Mouse (Mus musculus): ENCODE results near the gene Wnt3. TPM values are rescaled to one million over a fixed set of nuclear protein-coding genes. Genes with fewer than 3 reads are reported as not detected.
A peak's percentile ranks its signal among the peaks of the same experiment; 100 is the strongest.

The Wnt3 gene
- polyA plus RNA-seq, 1 experiment from 2014 or later = 5.3 TPM

DNA sequence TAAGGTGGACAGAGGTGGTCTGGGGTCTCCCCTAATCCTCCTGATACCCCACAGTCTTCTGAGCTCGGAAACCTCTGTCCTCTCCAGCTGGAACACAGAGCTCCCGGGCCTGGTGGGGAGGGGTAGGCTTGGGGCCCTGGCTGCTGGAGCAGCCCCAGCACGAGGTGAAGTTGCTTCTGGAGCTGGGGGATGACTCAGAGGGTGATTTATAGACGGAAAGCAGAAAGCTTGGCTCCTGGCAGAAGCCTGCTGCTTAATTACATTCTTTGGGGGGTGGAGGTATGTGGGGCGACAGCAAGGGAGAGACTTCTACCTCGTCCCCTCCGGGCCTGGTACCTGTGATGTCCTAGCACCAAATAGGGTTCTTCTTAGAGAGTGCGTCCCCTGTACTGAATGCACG is 6.2 kb downstream of the Wnt3 start:
- Histone ChIP-seq H3K27ac (replicated peaks; ENCODE audit: low read depth, low read length) (no peak overlapping the region), H3K4me3 (ENCODE audit: low read depth, low read length) (no peak overlapping the region), H3K9me3 (replicated peaks; ENCODE audit: control insufficient read depth, low read length) (no peaks in the 10 kb centered on the region), H3K27me3 (ENCODE audit: control insufficient read depth, insufficient read depth, low read length) (peaks cover 16% of the 10 kb centered on the region), H3K4me1 (ENCODE audit: control insufficient read depth, insufficient read depth, low read length) (no peaks in the 10 kb centered on the region), H3K36me3 (replicated peaks; ENCODE audit: control insufficient read depth, insufficient read depth, low read depth, low read length) (no peaks in the 10 kb centered on the region), H3K4me2 (ENCODE audit: low read depth, low read length) (no peak overlapping the region), H3K9ac (replicated peaks; ENCODE audit: low read length) (no peak overlapping the region)
- DNase-seq (ENCODE audit: low spot score) (no peak), ATAC-seq (replicated peaks; ENCODE audit: insufficient number of reproducible peaks, low FRiP score, low TSS enrichment, low read depth) (no peak)
- WGBS = 71% methylated on average over 9 of the region's 9 CpGs

- ATAC-seq (replicated peaks; ENCODE audit: insufficient number of reproducible peaks, low FRiP score, low TSS enrichment, low read depth) (no peak), DNase-seq (ENCODE audit: low spot score) (no peak)
- H3K36me3 ChIP-seq (replicated peaks; ENCODE audit: control insufficient read depth, insufficient read depth, low read depth, low read length) = no peaks in the 10 kb centered on the region
- no peak overlapping the region for H3K4me2 ChIP-seq (ENCODE audit: low read depth, low read length)
- H3K27ac ChIP-seq (replicated peaks; ENCODE audit: low read depth, low read length) = no peak overlapping the region
- H3K4me1 ChIP-seq (ENCODE audit: control insufficient read depth, insufficient read depth, low read length) = no peaks in the 10 kb centered on the region
- H3K9me3 ChIP-seq (replicated peaks; ENCODE audit: control insufficient read depth, low read length) = no peaks in the 10 kb centered on the region
- H3K4me3 ChIP-seq (ENCODE audit: low read depth, low read length) = no peak overlapping the region
- 79% methylated on average over 5 of the region's 5 CpGs for WGBS
- peaks cover 6% of the 10 kb centered on the region for H3K27me3 ChIP-seq (ENCODE audit: control insufficient read depth, insufficient read depth, low read length)
- H3K9ac ChIP-seq (replicated peaks; ENCODE audit: low read length) = no peak overlapping the region
These were observed 16.0 kb downstream of the Wnt3 start for GRCm38 (mm10) chr11:103789951-103790350.

- H3K9ac ChIP-seq (replicated peaks; ENCODE audit: low read length) = no peak overlapping the region
- WGBS = 82% methylated on average over 9 of the region's 9 CpGs
- no peak for DNase-seq (ENCODE audit: low spot score)
- no peak overlapping the region for H3K4me3 ChIP-seq (ENCODE audit: low read depth, low read length)
- no peak overlapping the region for H3K4me2 ChIP-seq (ENCODE audit: low read depth, low read length)
- H3K9me3 ChIP-seq (replicated peaks; ENCODE audit: control insufficient read depth, low read length) = no peaks in the 10 kb centered on the region
- no peaks in the 10 kb centered on the region for H3K4me1 ChIP-seq (ENCODE audit: control insufficient read depth, insufficient read depth, low read length)
- H3K36me3 ChIP-seq (replicated peaks; ENCODE audit: control insufficient read depth, insufficient read depth, low read depth, low read length) = no peaks in the 10 kb centered on the region
- peaks cover 6% of the 10 kb centered on the region for H3K27me3 ChIP-seq (ENCODE audit: control insufficient read depth, insufficient read depth, low read length)
- ATAC-seq (replicated peaks; ENCODE audit: insufficient number of reproducible peaks, low FRiP score, low TSS enrichment, low read depth) = no peak
- no peak overlapping the region for H3K27ac ChIP-seq (replicated peaks; ENCODE audit: low read depth, low read length)
These were observed 27.2 kb downstream of the Wnt3 start for GRCm38 (mm10) chr11:103801128-103801527.

DNA sequence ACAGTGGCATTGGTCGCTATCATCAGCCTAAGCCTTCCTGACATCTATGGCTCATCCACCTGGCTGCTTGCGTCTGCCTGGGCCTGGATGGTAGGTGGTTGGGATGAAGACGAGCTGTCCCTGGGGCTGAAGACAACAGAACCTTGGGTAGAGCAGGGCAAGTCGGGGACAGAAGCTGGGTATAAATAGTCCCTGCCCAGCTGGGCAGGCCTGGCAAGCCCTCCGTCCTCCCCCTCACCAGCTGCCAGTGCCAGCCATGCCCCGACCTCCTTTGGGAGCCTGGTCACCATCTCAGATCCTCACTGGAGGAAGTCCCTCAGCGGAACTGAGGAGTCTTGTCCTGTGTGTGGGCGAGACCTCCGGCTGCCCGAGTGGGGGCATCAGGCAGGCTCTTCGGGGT is 30.2 kb downstream of the Wnt3 start:
- DNase-seq (ENCODE audit: low spot score) = no peak
- ATAC-seq (replicated peaks; ENCODE audit: insufficient number of reproducible peaks, low FRiP score, low TSS enrichment, low read depth) = no peak
- H3K9ac ChIP-seq (replicated peaks; ENCODE audit: low read length) = no peak overlapping the region
- H3K4me3 ChIP-seq (ENCODE audit: low read depth, low read length) = no peak overlapping the region
- 90% methylated on average over 11 of the region's 11 CpGs for WGBS
- no peak overlapping the region for H3K27ac ChIP-seq (replicated peaks; ENCODE audit: low read depth, low read length)
- H3K4me1 ChIP-seq (ENCODE audit: control insufficient read depth, insufficient read depth, low read length) = no peaks in the 10 kb centered on the region
- peaks cover 17% of the 10 kb centered on the region for H3K27me3 ChIP-seq (ENCODE audit: control insufficient read depth, insufficient read depth, low read length)
- no peaks in the 10 kb centered on the region for H3K9me3 ChIP-seq (replicated peaks; ENCODE audit: control insufficient read depth, low read length)
- no peak overlapping the region for H3K4me2 ChIP-seq (ENCODE audit: low read depth, low read length)
- H3K36me3 ChIP-seq (replicated peaks; ENCODE audit: control insufficient read depth, insufficient read depth, low read depth, low read length) = no peaks in the 10 kb centered on the region

DNA sequence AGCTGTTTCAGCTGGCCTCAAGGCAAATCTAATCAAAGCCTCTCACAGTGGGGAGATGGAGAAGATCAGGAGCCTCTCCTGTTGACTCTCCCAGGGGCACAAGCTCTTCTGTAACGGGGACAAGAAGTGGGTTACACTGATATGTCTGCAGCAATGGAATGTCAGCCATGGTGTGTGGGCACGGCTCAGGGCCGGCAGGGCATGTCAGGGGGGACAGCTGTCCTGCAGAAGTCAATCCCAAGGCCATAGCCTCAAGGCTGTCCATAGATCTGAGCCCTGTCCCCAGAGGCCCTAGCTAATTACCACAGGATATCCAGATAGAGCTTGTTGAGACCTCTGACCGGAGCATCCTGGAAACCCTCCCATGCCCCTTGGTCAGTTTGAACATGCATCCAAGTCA is 30.9 kb downstream of the Wnt3 start:
- no peak overlapping the region for H3K27ac ChIP-seq (replicated peaks; ENCODE audit: low read depth, low read length)
- peaks cover 24% of the 10 kb centered on the region for H3K27me3 ChIP-seq (ENCODE audit: control insufficient read depth, insufficient read depth, low read length)
- 54% methylated on average over 4 of the region's 4 CpGs for WGBS
- H3K4me3 ChIP-seq (ENCODE audit: low read depth, low read length) = no peak overlapping the region
- H3K4me2 ChIP-seq (ENCODE audit: low read depth, low read length) = no peak overlapping the region
- no peaks in the 10 kb centered on the region for H3K9me3 ChIP-seq (replicated peaks; ENCODE audit: control insufficient read depth, low read length)
- H3K9ac ChIP-seq (replicated peaks; ENCODE audit: low read length) = no peak overlapping the region
- no peaks in the 10 kb centered on the region for H3K36me3 ChIP-seq (replicated peaks; ENCODE audit: control insufficient read depth, insufficient read depth, low read depth, low read length)
- no peak for DNase-seq (ENCODE audit: low spot score)
- peaks cover 5% of the 10 kb centered on the region; the same call in 1 of the 2 replicates for H3K4me1 ChIP-seq (ENCODE audit: control insufficient read depth, insufficient read depth, low read length)
- ATAC-seq (replicated peaks; ENCODE audit: insufficient number of reproducible peaks, low FRiP score, low TSS enrichment, low read depth) = no peak

- 54% methylated on average over 12 of the region's 12 CpGs for WGBS
- Histone ChIP-seq H3K4me2 (ENCODE audit: low read depth, low read length) (no peak overlapping the region), H3K27me3 (ENCODE audit: control insufficient read depth, insufficient read depth, low read length) (peaks cover 54% of the 10 kb centered on the region), H3K27ac (replicated peaks; ENCODE audit: low read depth, low read length) (no peak overlapping the region), H3K36me3 (replicated peaks; ENCODE audit: control insufficient read depth, insufficient read depth, low read depth, low read length) (no peaks in the 10 kb centered on the region), H3K4me1 (ENCODE audit: control insufficient read depth, insufficient read depth, low read length) (peaks cover 7% of the 10 kb centered on the region; the same call in 1 of the 2 replicates), H3K9me3 (replicated peaks; ENCODE audit: control insufficient read depth, low read length) (no peaks in the 10 kb centered on the region), H3K9ac (replicated peaks; ENCODE audit: low read length) (no peak overlapping the region), H3K4me3 (ENCODE audit: low read depth, low read length) (no peak overlapping the region)
- DNase-seq (ENCODE audit: low spot score) (no peak), ATAC-seq (replicated peaks; ENCODE audit: insufficient number of reproducible peaks, low FRiP score, low TSS enrichment, low read depth) (no peak)
These were observed 34.0 kb downstream of the Wnt3 start for GRCm38 (mm10) chr11:103807966-103808365.

GRCm38 (mm10) chr11:103808771-103809610 is 35.0 kb downstream of the Wnt3 start:
- no peak for ATAC-seq (replicated peaks; ENCODE audit: insufficient number of reproducible peaks, low FRiP score, low TSS enrichment, low read depth)
- H3K36me3 ChIP-seq (replicated peaks; ENCODE audit: control insufficient read depth, insufficient read depth, low read depth, low read length) = no peaks in the 10 kb centered on the region
- peak overlapping the region; percentile 56; the same call in 1 of the 2 replicates for H3K9ac ChIP-seq (replicated peaks; ENCODE audit: low read length)
- no peak overlapping the region; the same call in 1 of the 2 replicates for H3K27ac ChIP-seq (replicated peaks; ENCODE audit: low read depth, low read length)
- H3K4me3 ChIP-seq (ENCODE audit: low read depth, low read length) = peak overlapping the region; percentile 54
- H3K27me3 ChIP-seq (ENCODE audit: control insufficient read depth, insufficient read depth, low read length) = peaks cover 57% of the 10 kb centered on the region
- H3K4me1 ChIP-seq (ENCODE audit: control insufficient read depth, insufficient read depth, low read length) = peaks cover 7% of the 10 kb centered on the region; the same call in 1 of the 2 replicates
- H3K9me3 ChIP-seq (replicated peaks; ENCODE audit: control insufficient read depth, low read length) = no peaks in the 10 kb centered on the region
- peak; percentile 27 for DNase-seq (ENCODE audit: low spot score)
- 2% methylated on average over 29 of the region's 29 CpGs for WGBS
- H3K4me2 ChIP-seq (ENCODE audit: low read depth, low read length) = peak overlapping the region; percentile 98

All from embryonic facial prominence, embryonic 11.5 days (tissue).